Mouse (Mus musculus): ENCODE measurements at regions not wholly inside any gene's neighbourhood (a gene's known extent, or its start where the extent isn't known, plus 50 kb on each side); places are given as distances from the start of the nearest gene placed in this dataset.

GRCm38 (mm10) chr4:110125067-110125784 is 147.4 kb downstream of the Dmrta2 start:
- no peak for DNase-seq (ENCODE audit: low spot score in 2 of 2)

GRCm38 (mm10) chr4:110127941-110128520 is 150.2 kb downstream of the Dmrta2 start:
- DNase-seq (ENCODE audit: low spot score in 2 of 2) = no peak

- DNase-seq (ENCODE audit: low spot score in 2 of 2) = no peak
Measured at GRCm38 (mm10) chr4:110128918-110129317, 151.1 kb downstream of the Dmrta2 start.

GRCm38 (mm10) chr4:110129518-110129917 is 151.7 kb downstream of the Dmrta2 start:
- no peak for DNase-seq (ENCODE audit: low spot score in 2 of 2)

GRCm38 (mm10) chr4:110132061-110132460 is 154.2 kb downstream of the Dmrta2 start:
- no peak for DNase-seq (ENCODE audit: low spot score in 2 of 2)

- no peak for DNase-seq (ENCODE audit: low spot score in 2 of 2)
Measured at GRCm38 (mm10) chr4:110134036-110134435, 156.2 kb downstream of the Dmrta2 start.

- DNase-seq (ENCODE audit: low spot score in 2 of 2) = no peak
Measured at GRCm38 (mm10) chr4:110145229-110145628, 167.4 kb downstream of the Dmrta2 start.

- no peak for DNase-seq (ENCODE audit: low spot score in 2 of 2)
Measured at GRCm38 (mm10) chr4:110152103-110152946, 174.5 kb downstream of the Dmrta2 start.
